Comparison of ENCODE assay signal across 8 mouse cellular contexts in genomic region chr4:150401830-150402607, GRCm38 (mm10).
DNase-seq lines count a peak whose midpoint lies in the region; ATAC-seq lines count a peak whose summit lies in the region.

No protein-coding gene starts in this region.

- WGBS in kidney, embryonic 15.5 days: 62% methylated on average over 13 of the region's 13 CpGs
- WGBS in heart, embryonic 10.5 days: 32% methylated on average over 13 of the region's 13 CpGs
- 29% methylated on average over 13 of the region's 13 CpGs for WGBS in lung, embryonic 16.5 days

- peaks cover 8% of the 10 kb centered on the region for H3K36me3 ChIP-seq in kidney, embryonic 15.5 days
- H3K36me3 ChIP-seq in heart, embryonic 10.5 days: no peaks in the 10 kb centered on the region; the same call in none of the 2 replicates
- H3K36me3 ChIP-seq in lung, embryonic 16.5 days (ENCODE audit: control insufficient read depth, insufficient read depth, low read length): no peaks in the 10 kb centered on the region

- H3K4me3 ChIP-seq in kidney, embryonic 15.5 days (replicated peaks): no peak overlapping the region
- no peak overlapping the region for H3K4me3 ChIP-seq in heart, embryonic 10.5 days
- no peak overlapping the region for H3K4me3 ChIP-seq in lung, embryonic 16.5 days (ENCODE audit: low read length)

- no peak for ATAC-seq in kidney, embryonic 15.5 days (replicated peaks; ENCODE audit: low FRiP score)
- ATAC-seq in lung, embryonic 16.5 days (ENCODE audit: low read depth): no peak
- ATAC-seq in megakaryocyte-erythroid progenitor cell, adult 5-6 weeks (replicated peaks; ENCODE audit: low FRiP score, low TSS enrichment, poor library complexity, severe bottlenecking): no peak

- H3K27ac ChIP-seq in kidney, embryonic 15.5 days: no peak overlapping the region
- peak overlapping the region; percentile 42; the same call in 1 of the 2 replicates for H3K27ac ChIP-seq in heart, embryonic 10.5 days
- peak overlapping the region; percentile 45; the same call in 1 of the 2 replicates for H3K27ac ChIP-seq in lung, embryonic 16.5 days (ENCODE audit: low read length)

- H3K4me2 ChIP-seq in kidney, embryonic 15.5 days: no peak overlapping the region
- H3K4me2 ChIP-seq in lung, embryonic 16.5 days (ENCODE audit: low read depth, low read length): no peak overlapping the region

- no peaks in the 10 kb centered on the region for H3K9me3 ChIP-seq in kidney, embryonic 15.5 days (replicated peaks)
- H3K9me3 ChIP-seq in heart, embryonic 10.5 days: no peaks in the 10 kb centered on the region
- no peaks in the 10 kb centered on the region for H3K9me3 ChIP-seq in lung, embryonic 16.5 days (ENCODE audit: control insufficient read depth, low read length)

- H3K4me1 ChIP-seq in kidney, embryonic 15.5 days: peaks cover 80% of the 10 kb centered on the region
- H3K4me1 ChIP-seq in heart, embryonic 10.5 days: peaks cover 91% of the 10 kb centered on the region
- peaks cover 68% of the 10 kb centered on the region for H3K4me1 ChIP-seq in lung, embryonic 16.5 days (replicated peaks; ENCODE audit: control insufficient read depth, insufficient read depth, low read length)

- DNase-seq in kidney, postnatal 25 days: peak; percentile 35 to 48
- DNase-seq in adrenal gland, adult 2 months: peak; percentile 70
- DNase-seq in heart, embryonic 10.5 days (ENCODE audit: low spot score): no peak
- no peak for DNase-seq in cerebellum, postnatal 36 days
- DNase-seq in thymus, postnatal 36 days: no peak

- no peaks in the 10 kb centered on the region for H3K27me3 ChIP-seq in kidney, embryonic 15.5 days
- no peaks in the 10 kb centered on the region for H3K27me3 ChIP-seq in heart, embryonic 10.5 days (ENCODE audit: insufficient read depth, poor library complexity, severe bottlenecking)
- H3K27me3 ChIP-seq in lung, embryonic 16.5 days (ENCODE audit: control insufficient read depth, insufficient read depth, low read depth, low read length): no peaks in the 10 kb centered on the region

- H3K9ac ChIP-seq in kidney, embryonic 15.5 days: no peak overlapping the region
- H3K9ac ChIP-seq in lung, embryonic 16.5 days (ENCODE audit: low read length): no peak overlapping the region

Comparison
In these comparisons a context has a peak if more than half of its experiments do, and no peak if none do; other contexts are left out.
1. DNase-seq: peak in kidney, postnatal 25 days (2 of 2) and adrenal gland, adult 2 months (single experiment); none in heart, embryonic 10.5 days (single experiment), cerebellum, postnatal 36 days (0 of 2) and thymus, postnatal 36 days (0 of 2).